Mouse (Mus musculus): ENCODE results near the gene Ppp1r13l.

DNA sequence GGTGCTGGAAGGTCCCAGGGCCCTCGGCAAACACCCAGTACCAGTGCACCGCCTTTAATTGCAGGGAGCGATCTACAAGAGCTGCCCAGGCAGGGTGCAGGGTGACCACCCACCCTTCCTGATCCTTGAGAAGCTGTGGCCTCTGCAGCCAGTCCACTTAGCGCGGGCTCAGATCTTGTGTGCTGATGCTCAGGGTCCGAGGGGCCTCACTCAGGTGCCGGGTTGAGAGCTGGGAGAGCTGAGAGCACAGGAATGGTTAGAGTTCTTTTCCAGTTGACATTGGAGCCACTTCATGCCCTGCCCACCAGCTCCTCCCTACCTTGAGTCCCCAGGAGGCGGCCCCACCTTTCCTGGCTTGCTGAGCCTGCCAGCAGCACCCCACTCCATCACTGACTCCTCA is 34.9 kb downstream of the Ppp1r13l start:
- TF ChIP-seq GATA1 (IDR thresholded peaks at IDR 0.05; ENCODE audit: low read length): no peak
- no peak for TF ChIP-seq TAL1 (IDR thresholded peaks at IDR 0.05; ENCODE audit: low read length)

All from erythroblast, embryonic 14.5 days (primary cell).